Mouse (Mus musculus): ENCODE measurements around the gene Pelo. TPM values are rescaled to one million over a fixed set of nuclear protein-coding genes. Genes with fewer than 3 reads are reported as not detected.

The Pelo gene
- 10 to 100 TPM in 1 of 2 experiments, 1 to 10 TPM in 1; 6.0 to 11.1 TPM for total RNA-seq (2023)

GRCm38 (mm10) chr13:115090069-115090976 is at the start of gene Pelo:
TSS of gene Pelo (minus strand) at chr13:115090186.

GRCm38 (mm10) chr13:115101355-115102191 is 11.6 kb upstream of the Pelo start, which contains the start of the genes Gm49395 and Itga1:
TSS of gene Gm49395 (minus strand) at chr13:115101921.
TSS of gene Itga1 (minus strand) at chr13:115101964.

Other genes starting within 250 kb of the Pelo start
- gene Itga2, start 158.1 kb downstream of the Pelo start, total RNA-seq (2023): under 1 TPM; 0.27 to 0.31 TPM
- 10 to 100 TPM in 1 of 2 experiments, 1 to 10 TPM in 1; 7.6 to 12.4 TPM for gene Gm49395, start 11.7 kb upstream of the Pelo start, total RNA-seq (2023)
- gene Itga1, start 11.8 kb upstream of the Pelo start, total RNA-seq (2023): 10 to 100 TPM; 15.6 to 29.9 TPM

All from neutrophil, adult 59 days (primary cell).